Mouse (Mus musculus): ENCODE data around the gene Vmn1r53. TPM values are rescaled to one million over a fixed set of nuclear protein-coding genes. Genes with fewer than 3 reads are reported as not detected.

Gene Vmn1r53
- polyA plus RNA-seq (2014; fragmentation: Illumina TruSeq; extraction: RNeasy Lipid Tissue Mini Kit (QIAGEN cat#74804); ENCODE audit: low read depth, low replicate concordance) = not detected

DNA sequence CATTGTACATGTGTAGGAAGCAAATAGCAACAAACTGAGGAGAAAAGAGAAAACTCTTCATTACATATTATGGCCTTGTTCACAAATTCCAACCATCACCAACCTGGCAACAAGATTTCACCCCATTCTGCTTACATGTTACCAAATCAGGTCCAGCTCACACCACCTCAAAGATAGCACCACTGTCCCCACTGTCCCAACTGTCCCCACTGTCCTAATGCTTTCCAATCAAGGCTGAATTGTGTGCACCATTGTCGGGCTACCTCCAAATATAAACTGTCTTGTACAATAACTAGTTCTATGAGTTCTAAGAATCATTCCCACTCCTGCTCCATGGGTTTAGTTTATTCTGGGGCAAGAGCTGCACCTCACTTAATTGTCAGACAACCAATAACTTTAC, at the start of gene Vmn1r53:
Gene Vmn1r53, minus strand, starts transcription at position 101 of the 400 bp plus-strand sequence.

GRCm38 (mm10) chr6:90246000-90246399, 21.8 kb upstream of the Vmn1r53 start, which contains the start of gene Vmn1r54:
Vmn1r54 (plus strand) TSS chr6:90246300.

DNA sequence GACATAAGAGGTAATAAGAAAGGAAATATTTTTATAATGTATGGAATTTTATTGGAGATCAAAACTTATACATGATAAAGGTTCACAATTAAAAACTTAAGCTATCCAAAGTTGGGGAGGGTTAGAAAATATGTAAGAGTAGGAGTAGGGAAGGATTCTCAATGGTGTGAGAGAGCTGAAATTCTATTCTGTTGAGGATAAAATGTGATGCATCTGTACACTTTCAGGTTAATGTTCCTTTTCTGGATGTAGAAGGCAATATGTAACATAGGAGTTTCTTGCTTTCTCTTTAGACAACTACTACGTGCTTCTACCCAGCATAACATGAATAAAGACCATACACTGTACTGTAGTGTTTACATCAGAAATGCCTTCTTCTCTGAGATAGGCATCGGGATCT, 21.7 kb downstream of the Vmn1r53 start, which contains the start of gene V1ra8:
Gene V1ra8, plus strand, starts transcription at position 301 of the 400 bp plus-strand sequence.

DNA sequence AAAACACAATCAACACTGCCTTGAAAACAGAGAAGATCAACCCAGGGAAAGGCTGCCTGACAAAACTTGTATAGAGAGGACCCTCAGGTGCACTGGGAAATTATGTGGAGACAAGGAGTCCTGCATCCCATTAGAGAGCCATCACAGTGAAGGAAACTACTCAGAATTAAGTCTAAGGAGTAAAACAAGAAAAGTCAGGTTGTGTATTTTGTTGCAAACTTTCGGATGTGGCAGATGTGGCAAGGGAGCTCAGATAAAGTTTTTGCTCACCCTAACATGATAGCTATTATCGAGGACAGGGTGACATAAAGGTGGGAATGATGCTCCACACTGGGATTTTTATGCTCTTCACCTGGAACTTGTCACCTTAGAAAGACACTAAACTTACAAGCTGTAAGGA, 49.7 kb downstream of the Vmn1r53 start, which contains the start of gene Vmn1r52:
Gene Vmn1r52, plus strand, starts transcription at position 301 of the 400 bp plus-strand sequence.

Other genes with a start within 250 kb of the Vmn1r53 start
- gene Vmn1r47, start 208.3 kb downstream of the Vmn1r53 start, polyA plus RNA-seq (2014; fragmentation: Illumina TruSeq; extraction: RNeasy Lipid Tissue Mini Kit (QIAGEN cat#74804); ENCODE audit: low read depth, low replicate concordance) = not detected
- not detected for gene Vmn1r48, start 187.6 kb downstream of the Vmn1r53 start, polyA plus RNA-seq (2014; fragmentation: Illumina TruSeq; extraction: RNeasy Lipid Tissue Mini Kit (QIAGEN cat#74804); ENCODE audit: low read depth, low replicate concordance)
- gene Vmn1r49, start 145.9 kb downstream of the Vmn1r53 start, polyA plus RNA-seq (2014; fragmentation: Illumina TruSeq; extraction: RNeasy Lipid Tissue Mini Kit (QIAGEN cat#74804); ENCODE audit: low read depth, low replicate concordance) = not detected
- not detected for gene Vmn1r50, start 123.0 kb downstream of the Vmn1r53 start, polyA plus RNA-seq (2014; fragmentation: Illumina TruSeq; extraction: RNeasy Lipid Tissue Mini Kit (QIAGEN cat#74804); ENCODE audit: low read depth, low replicate concordance)
- gene Vmn1r51, start 101.8 kb downstream of the Vmn1r53 start, polyA plus RNA-seq (2014; fragmentation: Illumina TruSeq; extraction: RNeasy Lipid Tissue Mini Kit (QIAGEN cat#74804); ENCODE audit: low read depth, low replicate concordance) = not detected
- not detected for gene Vmn1r52, start 49.6 kb downstream of the Vmn1r53 start, polyA plus RNA-seq (2014; fragmentation: Illumina TruSeq; extraction: RNeasy Lipid Tissue Mini Kit (QIAGEN cat#74804); ENCODE audit: low read depth, low replicate concordance)
- not detected for gene V1ra8, start 21.6 kb downstream of the Vmn1r53 start, polyA plus RNA-seq (2014; fragmentation: Illumina TruSeq; extraction: RNeasy Lipid Tissue Mini Kit (QIAGEN cat#74804); ENCODE audit: low read depth, low replicate concordance)
- not detected for gene Vmn1r54, start 21.9 kb upstream of the Vmn1r53 start, polyA plus RNA-seq (2014; fragmentation: Illumina TruSeq; extraction: RNeasy Lipid Tissue Mini Kit (QIAGEN cat#74804); ENCODE audit: low read depth, low replicate concordance)
- not detected for gene BC048671, start 76.8 kb upstream of the Vmn1r53 start, polyA plus RNA-seq (2014; fragmentation: Illumina TruSeq; extraction: RNeasy Lipid Tissue Mini Kit (QIAGEN cat#74804); ENCODE audit: low read depth, low replicate concordance)
- gene Chst13, start 100.7 kb upstream of the Vmn1r53 start, polyA plus RNA-seq (2014; fragmentation: Illumina TruSeq; extraction: RNeasy Lipid Tissue Mini Kit (QIAGEN cat#74804); ENCODE audit: low read depth, low replicate concordance) = 1.4 TPM
- gene Uroc1, start 108.8 kb upstream of the Vmn1r53 start, polyA plus RNA-seq (2014; fragmentation: Illumina TruSeq; extraction: RNeasy Lipid Tissue Mini Kit (QIAGEN cat#74804); ENCODE audit: low read depth, low replicate concordance) = 113 TPM
- gene Zxdc, start 145.1 kb upstream of the Vmn1r53 start, polyA plus RNA-seq (2014; fragmentation: Illumina TruSeq; extraction: RNeasy Lipid Tissue Mini Kit (QIAGEN cat#74804); ENCODE audit: low read depth, low replicate concordance) = 5.2 TPM
- not detected for gene Cfap100, start 204.4 kb upstream of the Vmn1r53 start, polyA plus RNA-seq (2014; fragmentation: Illumina TruSeq; extraction: RNeasy Lipid Tissue Mini Kit (QIAGEN cat#74804); ENCODE audit: low read depth, low replicate concordance)
- 33.4 TPM for gene Klf15, start 238.1 kb upstream of the Vmn1r53 start, polyA plus RNA-seq (2014; fragmentation: Illumina TruSeq; extraction: RNeasy Lipid Tissue Mini Kit (QIAGEN cat#74804); ENCODE audit: low read depth, low replicate concordance)

All from liver, adult 10 weeks (tissue).